Mouse (Mus musculus) c-Kit-positive CD71-negative TER-119-negative erythroid progenitor cells, embryonic 14.5 days (primary cell): ENCODE measurements around the gene Gm1113.

ENCODE experiments used
- DNase-seq: peaks from one replicate; pipeline ENCODE4 v3.0.0-alpha.2; 2013; ENCODE audit warnings: low read depth

Gm1113 gene

GRCm38 (mm10) chr9:35518169-35518568, at the start of gene Gm1113:
Gm1113 (minus strand) TSS chr9:35518269.
- no peak for DNase-seq

- DNase-seq = no peak
Observed at GRCm38 (mm10) chr9:35564536-35565240, 46.6 kb upstream of the Gm1113 start.

- no peak for DNase-seq
Observed at GRCm38 (mm10) chr9:35561583-35561982, 43.5 kb upstream of the Gm1113 start.

GRCm38 (mm10) chr9:35561076-35561475, 43.0 kb upstream of the Gm1113 start:
- DNase-seq = no peak

GRCm38 (mm10) chr9:35559009-35559890, 41.2 kb upstream of the Gm1113 start:
- DNase-seq = peak; percentile 76

GRCm38 (mm10) chr9:35558257-35559008, 40.4 kb upstream of the Gm1113 start, which contains the start of the genes Ddx25 and Pus3:
Ddx25 (minus strand) TSS chr9:35558528.
Pus3 (plus strand) TSS chr9:35558595.
- no peak for DNase-seq

GRCm38 (mm10) chr9:35556494-35557102, 38.5 kb upstream of the Gm1113 start:
- DNase-seq = no peak

GRCm38 (mm10) chr9:35548455-35548854, 30.4 kb upstream of the Gm1113 start:
- no peak for DNase-seq

- peak; percentile 29 for DNase-seq
Observed at GRCm38 (mm10) chr9:35546745-35547144, 28.7 kb upstream of the Gm1113 start.

- no peak for DNase-seq
Observed at GRCm38 (mm10) chr9:35545704-35546103, 27.6 kb upstream of the Gm1113 start.

GRCm38 (mm10) chr9:35544666-35545065, 26.6 kb upstream of the Gm1113 start:
- no peak for DNase-seq

GRCm38 (mm10) chr9:35543099-35543860, 25.2 kb upstream of the Gm1113 start:
- DNase-seq = no peak

- no peak for DNase-seq
Observed at GRCm38 (mm10) chr9:35541941-35542340, 23.9 kb upstream of the Gm1113 start.

GRCm38 (mm10) chr9:35541488-35541887, 23.4 kb upstream of the Gm1113 start:
- peak; percentile 63 for DNase-seq

GRCm38 (mm10) chr9:35541024-35541423, 23.0 kb upstream of the Gm1113 start:
- no peak for DNase-seq

- no peak for DNase-seq
Observed at GRCm38 (mm10) chr9:35539001-35539750, 21.1 kb upstream of the Gm1113 start.

- no peak for DNase-seq
Observed at GRCm38 (mm10) chr9:35535876-35536275, 17.8 kb upstream of the Gm1113 start.

- peak; percentile 31 for DNase-seq
Observed at GRCm38 (mm10) chr9:35535110-35535509, 17.0 kb upstream of the Gm1113 start.

GRCm38 (mm10) chr9:35533266-35533665, 15.2 kb upstream of the Gm1113 start:
- no peak for DNase-seq

GRCm38 (mm10) chr9:35529796-35530195, 11.7 kb upstream of the Gm1113 start:
- no peak for DNase-seq
